Mouse (Mus musculus): ENCODE data around the gene Gm9903. TPM values are rescaled to one million over a fixed set of nuclear protein-coding genes. Genes with fewer than 3 reads are reported as not detected.
A peak's percentile ranks its signal among the peaks of the same experiment; 100 is the strongest.

Gm9903 gene
- total RNA-seq, 2 experiments from 2014 or later, result 0.73 TPM; not detected in 1

DNA sequence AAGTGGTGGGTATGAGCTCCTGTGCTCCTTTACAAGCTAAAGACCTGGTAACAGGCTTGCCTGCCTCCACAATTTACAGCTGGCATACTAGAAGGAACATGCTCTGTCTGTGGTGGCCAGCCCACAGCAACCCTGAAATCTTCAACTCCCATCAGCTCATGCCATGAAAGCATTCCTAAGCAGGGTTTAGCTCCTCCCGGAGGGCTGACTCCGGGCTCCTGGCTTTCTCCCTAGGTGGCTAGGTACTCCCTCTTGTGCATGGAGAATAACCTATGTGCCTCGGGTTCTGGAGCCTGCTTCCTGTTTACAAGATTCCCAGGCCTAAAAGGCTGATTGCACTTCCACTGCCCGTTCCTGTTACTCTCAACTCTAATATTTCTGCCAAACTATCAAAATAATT is 9.1 kb downstream of the Gm9903 start:
- DNase-seq (ENCODE audit: low spot score in 2 of 2), result no peak

GRCm38 (mm10) chr5:33640652-33641051 is 10.9 kb downstream of the Gm9903 start:
- DNase-seq (ENCODE audit: low spot score in 2 of 2), result peak; percentile 36 to 47

DNA sequence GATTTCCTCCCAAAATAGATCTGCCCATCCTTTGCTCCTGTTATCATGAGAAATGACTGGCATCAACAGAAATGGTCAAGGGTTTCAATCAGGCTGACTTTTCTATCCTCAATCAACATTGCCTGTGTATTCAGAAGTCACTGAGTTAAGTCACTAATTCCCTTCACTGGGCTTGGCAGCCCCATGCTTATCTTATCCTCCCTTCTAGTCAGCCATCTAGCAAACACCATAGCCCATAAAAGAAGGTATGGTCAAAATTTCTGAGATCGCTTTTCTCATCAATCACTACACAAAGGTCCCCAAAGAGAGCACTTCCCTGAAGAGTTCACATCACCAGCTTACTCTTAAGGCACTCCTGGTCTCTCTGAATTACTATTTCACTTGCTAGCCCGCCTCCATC is 21.3 kb downstream of the Gm9903 start:
- no peak for DNase-seq (ENCODE audit: low spot score in 2 of 2)

DNA sequence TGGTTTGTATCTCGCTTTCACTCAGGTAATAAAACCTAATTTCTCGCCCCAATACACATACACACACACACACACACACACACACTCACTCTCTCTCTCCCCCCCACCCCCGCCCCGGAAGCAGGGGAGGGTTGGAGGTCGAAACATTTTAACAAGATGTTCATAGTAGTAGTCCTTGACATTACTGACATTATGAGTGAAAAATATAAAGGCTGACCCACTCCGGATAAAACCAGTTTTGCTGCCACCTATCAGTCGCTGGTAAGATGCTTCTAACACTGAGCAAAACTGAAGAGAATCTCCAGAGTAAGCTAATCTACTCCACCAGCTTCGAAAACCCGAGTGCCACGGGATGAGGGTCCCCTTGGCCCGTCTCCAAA is 21.8 kb downstream of the Gm9903 start:
- no peak for DNase-seq (ENCODE audit: low spot score in 2 of 2)

GRCm38 (mm10) chr5:33651921-33652782 is 22.4 kb downstream of the Gm9903 start, which contains the start of gene Slbp:
Slbp (minus strand) TSS chr5:33652574.
- peak; percentile 95 to 96 for DNase-seq (ENCODE audit: low spot score in 2 of 2)

GRCm38 (mm10) chr5:33652783-33653173 is 23.1 kb downstream of the Gm9903 start:
- DNase-seq (ENCODE audit: low spot score in 2 of 2), result no peak

GRCm38 (mm10) chr5:33654424-33654823 is 24.7 kb downstream of the Gm9903 start:
- DNase-seq (ENCODE audit: low spot score in 2 of 2), result no peak

DNA sequence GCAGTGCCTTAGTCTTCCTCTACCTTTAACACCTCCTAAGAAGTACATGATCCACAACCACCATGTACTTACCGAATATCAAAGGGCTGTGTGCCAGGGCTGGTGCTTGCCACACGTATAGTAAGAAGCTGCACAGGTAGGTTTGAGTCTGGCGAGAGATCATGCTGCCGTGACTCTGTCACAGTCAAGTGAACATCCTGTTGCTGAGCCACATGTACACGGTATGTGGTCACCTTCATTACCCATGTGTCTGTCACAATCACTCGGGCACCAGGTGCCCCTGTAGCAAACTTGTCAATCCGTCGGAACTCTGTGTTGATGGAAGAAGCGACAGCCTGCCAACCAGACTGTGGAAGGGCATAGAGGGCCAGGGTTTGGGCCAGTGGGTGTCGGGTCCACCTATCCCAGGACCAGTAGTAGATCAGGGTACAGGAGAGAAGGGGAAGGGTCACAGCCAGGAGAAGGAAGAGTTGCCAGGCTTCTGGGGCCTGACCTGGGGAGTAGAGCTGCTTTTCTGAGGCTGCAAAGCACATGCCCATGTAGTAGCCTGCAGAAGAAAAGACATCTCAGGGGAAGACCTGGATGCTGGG is 25.6 kb downstream of the Gm9903 start:
- DNase-seq (ENCODE audit: low spot score in 2 of 2), result no peak

DNA sequence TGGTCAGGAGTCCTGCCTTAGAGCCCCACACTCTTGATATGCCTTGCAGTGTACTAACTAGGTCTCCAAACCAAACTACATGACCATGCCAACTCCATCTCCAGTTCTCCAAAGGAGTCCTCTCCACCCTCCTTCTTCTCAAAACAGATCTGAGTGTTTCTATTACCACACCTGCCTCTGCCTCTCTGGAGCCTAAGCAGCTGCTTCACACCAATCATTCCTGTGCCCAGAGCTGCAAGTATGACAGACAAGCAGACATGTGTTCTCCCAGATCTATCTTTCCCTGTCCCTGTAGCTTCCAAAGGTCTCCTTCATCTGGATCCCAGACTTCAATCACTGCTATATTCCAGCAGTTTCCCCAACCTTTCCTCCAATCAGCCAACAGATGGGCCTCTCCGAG is 27.0 kb downstream of the Gm9903 start:
- DNase-seq (ENCODE audit: low spot score in 2 of 2), result no peak

DNA sequence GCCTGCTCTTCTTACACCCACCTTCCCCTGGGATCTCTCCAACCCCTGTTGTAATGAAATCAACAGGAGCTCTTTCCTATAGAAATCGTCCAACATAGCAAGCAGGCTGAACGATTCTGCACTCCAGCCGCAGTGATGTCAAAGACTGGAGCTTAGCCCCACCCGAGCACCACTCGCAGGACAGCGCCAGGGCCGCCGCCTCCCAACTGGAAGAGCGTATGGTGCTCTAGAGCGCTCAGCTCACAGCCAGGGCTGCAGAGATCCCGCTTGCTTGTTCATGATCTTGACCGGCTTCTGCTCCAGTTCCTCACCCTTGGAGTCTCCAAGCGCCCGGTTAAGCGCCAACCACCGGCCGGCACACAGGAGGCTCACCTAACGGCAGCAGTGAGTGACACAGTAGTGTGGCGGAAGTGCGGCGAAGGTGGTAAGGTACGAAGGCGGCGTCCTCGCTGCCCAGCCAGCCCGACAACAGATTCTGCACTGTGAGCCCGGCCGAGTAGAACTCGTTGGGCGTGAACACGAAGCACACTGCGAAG is 27.6 kb downstream of the Gm9903 start:
- DNase-seq (ENCODE audit: low spot score in 2 of 2), result no peak

DNA sequence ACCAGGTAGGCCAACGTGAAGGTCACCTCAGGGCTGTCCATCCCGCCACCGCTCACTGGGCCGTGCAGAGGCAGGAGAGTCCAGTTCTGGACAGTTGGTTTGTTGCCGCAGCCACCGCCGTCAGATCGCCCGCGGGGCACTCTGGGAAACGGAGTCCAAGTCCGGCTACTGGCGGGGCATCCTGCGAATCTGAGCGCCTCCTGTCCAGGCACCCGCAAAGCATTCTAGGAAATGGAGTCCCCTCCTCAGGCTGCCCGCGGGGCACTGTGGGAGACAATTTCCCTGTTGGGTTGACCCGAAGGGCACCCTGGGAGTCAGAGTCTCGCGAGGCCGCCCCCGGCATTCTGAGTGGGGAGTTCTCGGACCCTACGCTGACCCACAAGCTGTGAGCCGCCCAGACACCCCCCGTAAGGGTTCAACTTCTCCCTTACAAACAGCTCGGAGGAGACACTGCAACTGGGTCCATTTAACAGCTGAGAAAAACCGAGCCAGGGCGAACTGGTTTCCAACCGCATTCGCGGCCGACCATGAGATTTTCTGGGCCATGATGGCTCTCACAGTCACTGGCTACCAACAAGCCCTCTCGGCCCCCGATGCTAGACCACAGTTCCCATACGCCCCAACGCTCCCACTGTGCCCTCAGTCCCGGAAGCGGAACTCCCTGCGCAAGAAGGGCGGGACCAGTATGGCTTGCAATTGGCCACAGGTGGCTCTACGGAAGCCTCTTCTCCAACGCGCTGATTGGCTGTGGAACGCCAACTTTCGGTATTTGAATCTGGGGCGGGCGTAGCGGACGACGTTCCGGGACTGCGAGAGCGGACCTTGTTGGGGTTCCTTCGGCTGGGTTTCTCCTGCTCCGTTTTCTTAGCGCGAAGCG is 28.3 kb downstream of the Gm9903 start, which contains the start of the genes Tacc3 and Tmem129:
Gene Tacc3, plus strand, starts transcription at position 342 of the 877 bp plus-strand sequence.
Gene Tmem129, minus strand, starts transcription at position 630 of the 877 bp plus-strand sequence.
- DNase-seq (ENCODE audit: low spot score in 2 of 2), result peak; percentile 95 to 97

- DNase-seq (ENCODE audit: low spot score in 2 of 2), result no peak
These were observed 28.9 kb downstream of the Gm9903 start for GRCm38 (mm10) chr5:33658664-33659050.

GRCm38 (mm10) chr5:33668223-33668622 is 38.5 kb downstream of the Gm9903 start:
- no peak for DNase-seq (ENCODE audit: low spot score in 2 of 2)

- no peak for DNase-seq (ENCODE audit: low spot score in 2 of 2)
These were observed 41.9 kb downstream of the Gm9903 start for GRCm38 (mm10) chr5:33671659-33672058.

GRCm38 (mm10) chr5:33674439-33674838 is 44.7 kb downstream of the Gm9903 start:
- peak; percentile 44 to 66 for DNase-seq (ENCODE audit: low spot score in 2 of 2)

GRCm38 (mm10) chr5:33675964-33676363 is 46.2 kb downstream of the Gm9903 start:
- DNase-seq (ENCODE audit: low spot score in 2 of 2), result peak; percentile 62 to 78

DNA sequence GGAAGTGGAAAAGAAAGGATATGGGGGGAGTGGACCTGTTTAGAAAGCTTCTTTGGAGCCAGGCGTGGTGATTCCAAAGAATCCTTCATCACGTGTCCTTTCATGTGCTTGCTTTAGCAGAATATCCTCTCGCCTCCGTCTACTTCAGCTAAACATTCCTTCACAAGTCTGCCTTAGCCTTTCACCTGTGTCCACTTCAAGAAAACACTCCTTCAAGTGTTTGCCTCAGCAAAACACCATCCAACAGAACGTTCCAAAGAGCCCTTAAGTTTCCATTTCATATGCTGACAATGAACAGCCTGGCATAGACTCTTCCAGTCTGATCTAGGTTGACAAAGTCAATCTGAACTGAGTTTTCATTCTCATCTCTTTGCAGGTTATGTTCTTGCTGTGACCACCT is 48.5 kb downstream of the Gm9903 start:
- DNase-seq (ENCODE audit: low spot score in 2 of 2), result no peak

DNA sequence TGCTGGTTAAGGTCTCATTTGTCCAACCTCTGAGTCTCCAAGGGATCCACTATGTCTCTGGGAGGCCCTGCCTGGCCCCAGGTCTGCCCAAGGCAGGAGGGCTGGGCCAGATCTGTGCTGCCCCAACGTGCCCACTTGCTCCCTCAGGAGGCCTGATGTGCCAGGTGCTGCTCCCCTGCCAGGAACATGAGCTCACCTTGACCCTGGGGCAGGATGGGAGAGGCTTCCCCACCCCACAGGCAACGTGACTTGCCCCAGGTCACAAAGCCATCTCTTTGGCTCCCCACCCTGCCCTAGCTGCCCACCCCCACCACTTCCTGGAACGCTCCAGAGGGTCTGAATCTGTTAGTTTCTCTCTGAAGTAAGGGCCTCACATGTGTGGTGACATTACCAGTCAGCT is 51.3 kb downstream of the Gm9903 start:
- no peak for DNase-seq (ENCODE audit: low spot score in 2 of 2)
